Mouse (Mus musculus) E14TG2a.4 (cell line): ENCODE measurements at regions not wholly inside any gene's neighbourhood (a gene's known extent, or its start where the extent isn't known, plus 50 kb on each side); places are given as distances from the start of the nearest gene placed in this dataset.

ENCODE experiments used
- CTCF ChIP-seq: conservative IDR thresholded peaks from 2 replicates; pipeline ENCODE4 v1.5.1; 2014; ENCODE audit warnings: low read length
- NANOG ChIP-seq: IDR thresholded peaks from 2 replicates; pipeline ENCODE4 v1.6.1; 2014; ENCODE audit warnings: borderline replicate concordance, low read length, mixed read lengths
- POU5F1 ChIP-seq: IDR thresholded peaks from 2 replicates; pipeline ENCODE4 v1.6.1; 2014; ENCODE audit warnings: low read length, borderline replicate concordance

DNA sequence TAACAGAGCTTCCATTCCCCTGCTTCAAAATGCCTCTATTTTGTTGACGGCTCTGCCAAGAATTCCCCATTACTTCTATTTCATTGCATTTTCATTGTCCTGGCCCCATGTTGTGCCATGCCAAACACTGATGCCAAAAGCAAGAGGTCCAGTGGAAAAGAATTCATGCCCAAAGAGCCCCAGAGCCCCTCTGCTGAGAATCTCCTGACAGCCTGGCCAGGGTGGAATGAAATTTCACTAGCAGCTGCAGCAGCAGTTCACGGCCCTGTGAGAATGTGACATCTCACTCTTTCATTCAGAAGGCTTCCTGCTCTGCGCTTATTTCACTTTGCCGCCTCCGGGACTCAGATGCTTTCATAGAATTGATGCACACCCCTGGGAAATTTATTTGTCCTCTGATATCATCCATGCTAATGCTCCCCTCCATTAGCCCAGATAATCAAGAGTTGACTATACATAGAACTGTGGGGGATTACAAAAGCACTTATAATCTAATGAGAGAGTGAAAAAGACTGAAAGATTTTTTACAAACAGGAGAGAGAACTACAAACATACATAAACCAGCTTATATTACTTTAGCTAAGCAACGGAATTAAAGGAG lies 911.7 kb upstream of the Map3k7 start:
- TF ChIP-seq CTCF (no peak), NANOG (no peak), POU5F1 (no peak)
